Mouse (Mus musculus) bone marrow macrophage, adult 2 months (primary cell): Measurements from ENCODE around the gene Cdc14b. TPM values are rescaled to one million over a fixed set of nuclear protein-coding genes. Genes with fewer than 3 reads are reported as not detected.

Experiments used
- H3K27ac ChIP-seq: 2 replicates; pipeline ENCODE4 v1.5.1; 2012; ENCODE audit warnings: low read depth, low read length; ENCODE audit not compliant: insufficient read depth
- H3K4me1 ChIP-seq: 2 replicates; pipeline ENCODE4 v1.6.1; 2012; ENCODE audit warnings: low read length; ENCODE audit not compliant: control insufficient read depth, insufficient read depth
- H3K4me3 ChIP-seq: 2 replicates; pipeline ENCODE4 v1.5.1; 2012; ENCODE audit warnings: mild to moderate bottlenecking, low read length, moderate library complexity; ENCODE audit not compliant: insufficient read depth
- CTCF ChIP-seq: IDR thresholded peaks from 2 replicates; pipeline ENCODE4 v1.5.1; 2012; ENCODE audit warnings: low read depth, mild to moderate bottlenecking, low read length, moderate library complexity
- POLR2A ChIP-seq: IDR thresholded peaks from 2 replicates; pipeline ENCODE4 v1.6.1; 2012; ENCODE audit warnings: mild to moderate bottlenecking, low read depth, low read length, borderline replicate concordance
- polyA plus RNA-seq: library from polyadenylated mRNA; stranded (reverse); fragments of >200 nt; gene quantifications from 2 replicates; pipeline ENCODE4 v1.2.4, GENCODE M21; 2012; ENCODE audit not compliant: missing spikeins, insufficient read depth, insufficient read length

Cdc14b gene
- polyA plus RNA-seq, 1 experiment: 9.3 TPM

DNA sequence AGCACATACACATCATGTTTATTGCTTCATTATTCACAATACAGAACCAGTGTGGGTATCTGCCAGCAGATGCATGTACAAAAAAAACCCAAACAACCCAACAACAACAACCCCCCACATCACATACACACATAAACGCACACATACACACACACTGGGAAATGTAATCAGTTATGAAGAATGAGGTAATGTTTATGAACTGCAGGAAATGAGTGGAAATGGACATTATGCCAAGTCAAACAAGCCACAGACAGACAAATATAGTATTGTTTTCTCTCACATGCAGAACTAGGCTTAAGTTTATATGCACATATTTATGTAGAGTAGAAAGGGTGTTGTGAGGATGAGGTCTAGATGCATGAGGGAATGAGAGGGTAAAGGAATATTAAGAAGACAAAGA, 36.2 kb upstream of the Cdc14b start:
- H3K4me1 ChIP-seq: peaks cover 32% of the 10 kb centered on the region
- H3K27ac ChIP-seq: no peak overlapping the region
- no peak for TF ChIP-seq CTCF
- H3K4me3 ChIP-seq: no peak overlapping the region; the same call in 1 of the 2 replicates

- Histone ChIP-seq H3K4me1 (peaks cover 29% of the 10 kb centered on the region), H3K27ac (no peak overlapping the region), H3K4me3 (no peak overlapping the region)
- no peak for TF ChIP-seq POLR2A
- no peak for TF ChIP-seq CTCF
Measured at GRCm38 (mm10) chr13:64310585-64310984, 35.5 kb upstream of the Cdc14b start.

- Histone ChIP-seq H3K4me3 (no peak overlapping the region), H3K4me1 (peaks cover 29% of the 10 kb centered on the region), H3K27ac (no peak overlapping the region)
- TF ChIP-seq POLR2A: no peak
- no peak for TF ChIP-seq CTCF
Measured at GRCm38 (mm10) chr13:64309842-64310241, 34.8 kb upstream of the Cdc14b start.

DNA sequence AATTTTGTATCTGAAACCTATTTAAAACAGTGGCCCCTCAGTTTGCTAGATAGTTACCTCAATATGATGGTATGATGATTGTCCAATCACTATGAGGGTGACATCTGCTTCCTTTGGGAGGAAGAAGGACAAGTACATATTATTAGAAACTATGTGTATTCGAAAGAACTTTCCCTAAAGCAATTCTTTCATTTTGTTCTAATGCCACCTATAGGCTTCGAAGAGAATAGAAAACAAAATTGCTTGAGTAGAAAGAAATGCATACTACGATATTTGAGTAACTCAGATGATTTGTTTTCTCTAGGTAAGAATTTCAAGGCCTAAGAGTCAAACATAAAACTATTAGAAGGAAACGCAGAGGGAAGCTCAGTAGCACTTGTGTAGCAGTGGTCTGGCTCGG, 33.9 kb upstream of the Cdc14b start:
- no peak overlapping the region for H3K4me3 ChIP-seq
- peaks cover 29% of the 10 kb centered on the region for H3K4me1 ChIP-seq
- TF ChIP-seq CTCF (no peak), POLR2A (no peak)
- H3K27ac ChIP-seq: no peak overlapping the region

GRCm38 (mm10) chr13:64307508-64307907, 32.4 kb upstream of the Cdc14b start:
- Histone ChIP-seq H3K27ac (0 out of 2 replicates have a peak overlapping the region, but pooled peaks have one; percentile 6), H3K4me1 (peaks cover 26% of the 10 kb centered on the region), H3K4me3 (no peak overlapping the region)
- no peak for TF ChIP-seq CTCF
- TF ChIP-seq POLR2A: no peak

- no peak overlapping the region for H3K27ac ChIP-seq
- peaks cover 26% of the 10 kb centered on the region for H3K4me1 ChIP-seq
- TF ChIP-seq POLR2A (no peak), CTCF (peak; percentile 39; the same call in 1 of the 2 replicates)
- no peak overlapping the region for H3K4me3 ChIP-seq
Measured at GRCm38 (mm10) chr13:64306078-64306477, 31.0 kb upstream of the Cdc14b start.

- Histone ChIP-seq H3K27ac (no peak overlapping the region), H3K4me3 (no peak overlapping the region), H3K4me1 (no peaks in the 10 kb centered on the region)
- no peak for TF ChIP-seq CTCF
Measured at GRCm38 (mm10) chr13:64299069-64299468, 24.0 kb upstream of the Cdc14b start.

DNA sequence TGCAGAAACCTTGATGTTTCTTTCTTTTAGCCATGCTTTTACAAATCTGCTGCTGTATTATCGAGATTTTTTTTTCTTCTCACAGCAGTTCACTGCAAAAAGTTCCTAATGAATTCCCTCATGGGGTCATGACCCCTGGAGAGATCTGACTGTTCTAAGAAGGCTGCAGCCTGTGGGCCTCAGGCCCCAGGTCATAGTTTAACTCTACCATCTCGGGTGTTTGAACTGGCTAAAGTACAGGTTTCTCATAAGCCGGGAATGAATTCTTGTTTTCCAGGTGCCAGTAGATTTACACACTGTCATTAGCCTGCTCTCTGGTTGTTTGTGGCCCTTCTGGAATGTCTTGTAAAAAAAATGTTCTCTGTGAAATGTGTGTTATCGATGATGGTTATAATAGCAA, 11.7 kb upstream of the Cdc14b start:
- no peak overlapping the region for H3K27ac ChIP-seq
- TF ChIP-seq POLR2A (no peak), CTCF (no peak)
- no peak overlapping the region for H3K4me3 ChIP-seq
- H3K4me1 ChIP-seq: no peaks in the 10 kb centered on the region

DNA sequence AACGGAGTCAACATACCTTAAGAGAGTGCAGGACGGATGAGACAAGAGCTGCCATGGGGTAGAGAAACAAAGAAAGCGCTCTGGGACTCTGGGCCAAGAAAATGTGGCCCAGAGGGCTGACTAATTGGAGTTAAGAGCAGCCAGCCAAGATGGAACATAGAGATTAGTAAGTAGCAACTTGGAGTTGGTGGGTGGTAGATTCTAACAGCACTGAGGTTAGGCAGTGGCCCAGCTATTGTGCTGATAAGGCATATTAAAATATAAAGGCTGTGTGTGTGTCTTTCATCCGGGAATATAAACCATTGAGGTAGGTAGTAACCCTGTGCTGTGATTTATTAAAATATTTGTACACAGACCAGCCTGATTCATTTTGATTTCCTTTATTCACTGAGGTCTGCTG, 11.2 kb upstream of the Cdc14b start:
- TF ChIP-seq CTCF (no peak), POLR2A (no peak)
- Histone ChIP-seq H3K4me1 (peaks cover 3% of the 10 kb centered on the region), H3K27ac (no peak overlapping the region), H3K4me3 (no peak overlapping the region)

- no peak overlapping the region for H3K27ac ChIP-seq
- peaks cover 16% of the 10 kb centered on the region for H3K4me1 ChIP-seq
- TF ChIP-seq CTCF (no peak), POLR2A (no peak)
- no peak overlapping the region for H3K4me3 ChIP-seq
Measured at GRCm38 (mm10) chr13:64284676-64285075, 9.6 kb upstream of the Cdc14b start.

- H3K4me1 ChIP-seq: peaks cover 29% of the 10 kb centered on the region
Measured at GRCm38 (mm10) chr13:64280940-64281339, 5.8 kb upstream of the Cdc14b start.

More at GRCm38 (mm10) chr13:64280940-64281339, 5.8 kb upstream of the Cdc14b start:
- TF ChIP-seq CTCF: no peak
- TF ChIP-seq POLR2A: no peak
- Histone ChIP-seq H3K27ac (peak overlapping the region; percentile 74), H3K4me3 (no peak overlapping the region)
